Mouse (Mus musculus) megakaryocyte, embryonic 14.5 days (primary cell): ENCODE data around the gene Sema4a. TPM values are rescaled to one million over a fixed set of nuclear protein-coding genes. Genes with fewer than 3 reads are reported as not detected.

Experiments used
- H3K27me3 ChIP-seq: replicated peaks from 2 replicates; pipeline ENCODE3; 2012; ENCODE audit warnings: inconsistent platforms
- H3K36me3 ChIP-seq: replicated peaks from 2 replicates; pipeline ENCODE3; 2012; ENCODE audit warnings: low read length, inconsistent platforms, mixed read lengths
- H3K4me1 ChIP-seq: 2 replicates; pipeline ENCODE4 v1.6.1; 2012; ENCODE audit warnings: inconsistent platforms
- H3K4me3 ChIP-seq: replicated peaks from 2 replicates; pipeline ENCODE3; 2012; ENCODE audit warnings: moderate library complexity, mild to moderate bottlenecking, inconsistent platforms
- H3K9me3 ChIP-seq: 2 replicates; pipeline ENCODE4 v1.6.1; 2012; ENCODE audit warnings: inconsistent platforms
- FLI1 ChIP-seq: IDR thresholded peaks from 2 replicates; pipeline ENCODE4 v1.6.1; 2012; ENCODE audit warnings: low read length, inconsistent platforms, mixed read lengths
- GATA1 ChIP-seq: IDR thresholded peaks from 3 replicates; pipeline ENCODE4 v1.6.1; 2012; ENCODE audit warnings: mixed read lengths, low read length, inconsistent platforms, borderline replicate concordance
- polyA plus RNA-seq: library from polyadenylated mRNA; stranded (reverse); fragments of >175 nt; gene quantifications from 2 replicates; pipeline ENCODE4 v1.2.3, GENCODE M21; 2012; ENCODE audit warnings: low replicate concordance; ENCODE audit not compliant: insufficient read depth

The Sema4a gene
- polyA plus RNA-seq, 1 experiment: 26.0 TPM

GRCm38 (mm10) chr3:88403522-88404230 lies 57.3 kb downstream of the Sema4a start:
- Histone ChIP-seq H3K4me3 (no peak overlapping the region), H3K4me1 (peaks cover 31% of the 10 kb centered on the region), H3K36me3 (peaks cover 44% of the 10 kb centered on the region), H3K27me3 (no peaks in the 10 kb centered on the region), H3K9me3 (peaks cover 3% of the 10 kb centered on the region; the same call in 1 of the 2 replicates)
- TF ChIP-seq FLI1: no peak
- TF ChIP-seq GATA1: no peak

GRCm38 (mm10) chr3:88398666-88399065 lies 62.3 kb downstream of the Sema4a start:
- peaks cover 3% of the 10 kb centered on the region; the same call in 1 of the 2 replicates for H3K9me3 ChIP-seq
- H3K27me3 ChIP-seq: no peaks in the 10 kb centered on the region
- no peak overlapping the region for H3K4me3 ChIP-seq
- no peak for TF ChIP-seq GATA1
- TF ChIP-seq FLI1: no peak
- H3K4me1 ChIP-seq: peaks cover 16% of the 10 kb centered on the region; the same call in 1 of the 2 replicates
- H3K36me3 ChIP-seq: peaks cover 79% of the 10 kb centered on the region

GRCm38 (mm10) chr3:88395742-88396141 lies 65.2 kb downstream of the Sema4a start:
- H3K4me3 ChIP-seq: no peak overlapping the region
- TF ChIP-seq GATA1: no peak
- TF ChIP-seq FLI1: no peak
- peaks cover 3% of the 10 kb centered on the region; the same call in 1 of the 2 replicates for H3K9me3 ChIP-seq
- peaks cover 59% of the 10 kb centered on the region for H3K36me3 ChIP-seq
- peaks cover 13% of the 10 kb centered on the region; the same call in 1 of the 2 replicates for H3K4me1 ChIP-seq
- no peaks in the 10 kb centered on the region for H3K27me3 ChIP-seq

GRCm38 (mm10) chr3:88395288-88395687 lies 65.7 kb downstream of the Sema4a start:
- H3K4me1 ChIP-seq: peaks cover 13% of the 10 kb centered on the region; the same call in 1 of the 2 replicates
- no peak for TF ChIP-seq FLI1
- no peak for TF ChIP-seq GATA1
- H3K4me3 ChIP-seq: no peak overlapping the region
- H3K36me3 ChIP-seq: peaks cover 59% of the 10 kb centered on the region
- H3K27me3 ChIP-seq: no peaks in the 10 kb centered on the region
- H3K9me3 ChIP-seq: peaks cover 2% of the 10 kb centered on the region; the same call in 1 of the 2 replicates

GRCm38 (mm10) chr3:88393776-88394375 lies 67.1 kb downstream of the Sema4a start:
- H3K9me3 ChIP-seq: peaks cover 4% of the 10 kb centered on the region; the same call in 1 of the 2 replicates
- H3K27me3 ChIP-seq: peaks cover 3% of the 10 kb centered on the region
- H3K4me3 ChIP-seq: no peak overlapping the region
- H3K4me1 ChIP-seq: peaks cover 13% of the 10 kb centered on the region; the same call in 1 of the 2 replicates
- peaks cover 52% of the 10 kb centered on the region for H3K36me3 ChIP-seq
- no peak for TF ChIP-seq FLI1
- no peak for TF ChIP-seq GATA1

Other genes with a start within 250 kb of the Sema4a start
- not detected in 2 replicates for gene Rhbg, start 206.5 kb downstream of the Sema4a start, polyA plus RNA-seq
- not detected in 2 replicates for gene Gm38392, start 174.0 kb downstream of the Sema4a start, polyA plus RNA-seq
- 2.0 TPM in 1 of 2 replicates, not detected in the other for gene Tsacc, start 164.2 kb downstream of the Sema4a start, polyA plus RNA-seq
- 7.1 and 29.4 TPM in 2 replicates for gene Cct3, start 164.1 kb downstream of the Sema4a start, polyA plus RNA-seq
- 31.1 and 138 TPM in 2 replicates for gene Glmp, start 136.2 kb downstream of the Sema4a start, polyA plus RNA-seq
- 2.3 TPM in 1 of 2 replicates, not detected in the other for gene Tmem79, start 125.0 kb downstream of the Sema4a start, polyA plus RNA-seq
- gene Smg5, start 124.9 kb downstream of the Sema4a start, polyA plus RNA-seq: 39.8 and 77.9 TPM in 2 replicates
- not detected in 2 replicates for gene Paqr6, start 96.6 kb downstream of the Sema4a start, polyA plus RNA-seq
- gene Bglap3, start 88.4 kb downstream of the Sema4a start, polyA plus RNA-seq: not detected in 2 replicates
- gene Bglap2, start 82.5 kb downstream of the Sema4a start, polyA plus RNA-seq: not detected in 2 replicates
- gene Bglap, start 76.7 kb downstream of the Sema4a start, polyA plus RNA-seq: not detected in 2 replicates
- gene Pmf1, start 50.9 kb downstream of the Sema4a start, polyA plus RNA-seq: 73.6 and 114 TPM in 2 replicates
- gene Slc25a44, start 36.0 kb downstream of the Sema4a start, polyA plus RNA-seq: 6.7 and 7.2 TPM in 2 replicates
- 607 and 1,158 TPM in 2 replicates for gene Lmna, start 48.8 kb upstream of the Sema4a start, polyA plus RNA-seq
- gene Mex3a, start 71.2 kb upstream of the Sema4a start, polyA plus RNA-seq: 0.83 and 1.6 TPM in 2 replicates
- 0.51 TPM in 1 of 2 replicates, not detected in the other for gene Rab25, start 87.1 kb upstream of the Sema4a start, polyA plus RNA-seq
- gene Lamtor2, start 91.9 kb upstream of the Sema4a start, polyA plus RNA-seq: 18.1 and 152 TPM in 2 replicates
- 26.1 and 51.5 TPM in 2 replicates for gene Ubqln4, start 92.6 kb upstream of the Sema4a start, polyA plus RNA-seq
- 111 and 307 TPM in 2 replicates for gene Ssr2, start 114.7 kb upstream of the Sema4a start, polyA plus RNA-seq
- 302 and 446 TPM in 2 replicates for gene Arhgef2, start 144.8 kb upstream of the Sema4a start, polyA plus RNA-seq
- gene Rxfp4, start 192.0 kb upstream of the Sema4a start, polyA plus RNA-seq: not detected in 2 replicates
- gene Khdc4, start 224.6 kb upstream of the Sema4a start, polyA plus RNA-seq: 5.5 and 6.0 TPM in 2 replicates